Mouse (Mus musculus): ENCODE measurements at regions not wholly inside any gene's neighbourhood (a gene's known extent, or its start where the extent isn't known, plus 50 kb on each side); places are given as distances from the start of the nearest gene placed in this dataset.
"Not testable (repeated sequence)": the region's sequence is repeated elsewhere in the genome, so short reads cannot be mapped to it uniquely, and the experiment has no call there.

DNA sequence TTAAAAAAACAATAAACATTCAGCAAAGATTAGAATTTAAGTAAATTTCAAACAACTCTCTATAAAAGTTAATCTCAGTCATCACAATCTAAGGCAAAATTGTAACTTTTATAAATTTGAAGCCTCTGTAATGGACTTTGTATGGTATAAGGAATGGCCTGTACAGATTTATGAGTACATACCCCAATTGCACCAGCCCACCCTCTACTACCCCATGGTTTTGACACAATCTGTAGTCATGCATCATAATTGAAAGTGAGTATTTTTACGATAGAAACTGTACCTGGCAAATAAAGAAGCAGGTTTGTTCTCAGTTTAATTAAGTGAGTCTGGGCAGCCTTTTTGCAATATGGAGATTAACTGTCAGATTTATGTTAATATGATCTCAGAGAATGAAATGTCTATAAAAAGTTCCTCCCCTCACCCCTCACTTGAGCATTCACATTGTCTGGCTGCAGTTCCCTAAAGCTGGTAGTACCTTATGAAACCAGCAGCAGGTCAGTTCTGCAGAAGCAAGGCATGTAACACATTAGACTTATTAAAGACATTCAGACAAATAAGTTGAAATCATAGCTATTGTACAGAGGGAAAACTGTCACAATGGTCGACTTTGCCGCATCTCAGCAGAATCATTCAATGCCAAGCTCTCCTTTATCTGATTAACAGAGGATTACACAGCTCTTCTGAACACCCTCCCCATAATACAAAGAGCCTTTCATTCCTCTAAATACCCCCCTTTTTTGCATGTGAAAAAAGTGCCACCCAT is 505.2 kb downstream of the Cypt12 start:
- H3K27ac ChIP-seq (ENCODE audit: control insufficient read depth, insufficient read depth, low read length): no peak overlapping the region
- no peaks in the 10 kb centered on the region for H3K27me3 ChIP-seq (ENCODE audit: control insufficient read depth, insufficient read depth, low read length)
- no peak overlapping the region for H3K4me3 ChIP-seq (ENCODE audit: control insufficient read depth, insufficient read depth, low read length)
- TF ChIP-seq CTCF (IDR thresholded peaks at IDR 0.05; ENCODE audit: borderline replicate concordance, control insufficient read depth, extremely low read depth, insufficient read depth, low read length, poor library complexity) (no peak), POLR2A (IDR thresholded peaks at IDR 0.05; ENCODE audit: control insufficient read depth, extremely low read depth, insufficient read depth, low read length, poor library complexity) (no peak)
- no peaks in the 10 kb centered on the region for H3K4me1 ChIP-seq (replicated peaks; ENCODE audit: control insufficient read depth, insufficient read depth, low read length)
- WGBS: 90% methylated on average over 3 of the region's 3 CpGs
- no peaks in the 10 kb centered on the region for H3K36me3 ChIP-seq (ENCODE audit: control insufficient read depth, insufficient read depth, low read length)
- DNase-seq: no peak

DNA sequence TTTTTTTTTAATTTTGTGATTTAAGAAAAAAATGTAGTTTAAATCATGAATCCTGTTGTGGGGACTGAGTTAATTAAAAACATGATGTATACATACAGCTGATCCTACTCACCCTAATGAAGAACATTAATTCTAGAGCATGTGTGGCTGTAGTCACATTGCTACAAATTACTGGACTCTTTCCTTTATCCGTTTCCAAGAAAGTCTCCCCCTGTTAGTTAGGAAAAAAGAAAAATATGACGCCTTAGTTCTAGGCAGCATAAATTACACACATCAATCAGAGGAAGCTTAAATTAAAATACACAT is 505.7 kb downstream of the Cypt12 start:
- H3K36me3 ChIP-seq (ENCODE audit: control insufficient read depth, insufficient read depth, low read length): no peaks in the 10 kb centered on the region
- H3K4me3 ChIP-seq (ENCODE audit: control insufficient read depth, insufficient read depth, low read length): no peak overlapping the region
- H3K27me3 ChIP-seq (ENCODE audit: control insufficient read depth, insufficient read depth, low read length): no peaks in the 10 kb centered on the region
- DNase-seq: no peak
- H3K27ac ChIP-seq (ENCODE audit: control insufficient read depth, insufficient read depth, low read length): no peak overlapping the region
- WGBS: 96% methylated on average over 2 of the region's 2 CpGs
- H3K4me1 ChIP-seq (replicated peaks; ENCODE audit: control insufficient read depth, insufficient read depth, low read length): no peaks in the 10 kb centered on the region
- TF ChIP-seq CTCF (IDR thresholded peaks at IDR 0.05; ENCODE audit: borderline replicate concordance, control insufficient read depth, extremely low read depth, insufficient read depth, low read length, poor library complexity) (no peak), POLR2A (IDR thresholded peaks at IDR 0.05; ENCODE audit: control insufficient read depth, extremely low read depth, insufficient read depth, low read length, poor library complexity) (no peak)

DNA sequence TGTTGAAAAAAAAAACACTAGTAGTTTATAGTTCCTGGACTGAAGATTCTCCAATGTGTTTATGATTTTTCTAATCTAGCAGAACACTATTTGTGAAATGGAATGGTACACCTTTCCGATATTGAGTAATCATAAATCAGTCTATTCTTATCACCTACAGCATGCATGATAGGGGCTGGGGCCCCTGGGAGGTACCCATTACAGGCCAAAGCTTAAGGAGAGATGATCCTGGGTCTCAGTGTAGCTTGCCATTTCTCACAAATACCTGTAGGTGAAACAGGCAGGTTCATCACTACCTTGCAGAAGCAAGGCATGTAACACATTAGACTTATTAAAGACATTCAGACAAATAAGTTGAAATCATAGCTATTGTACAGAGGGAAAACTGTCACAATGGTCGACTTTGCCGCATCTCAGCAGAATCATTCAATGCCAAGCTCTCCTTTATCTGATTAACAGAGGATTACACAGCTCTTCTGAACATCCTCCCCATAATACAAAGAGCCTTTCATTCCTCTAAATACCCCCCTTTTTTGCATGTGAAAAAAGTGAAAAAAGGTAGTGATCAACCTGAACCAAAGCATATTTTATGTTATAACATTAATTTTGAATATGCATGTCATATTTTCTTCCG is 506.5 kb downstream of the Cypt12 start:
- not testable (repeated sequence) for DNase-seq; H3K4me1 ChIP-seq (replicated peaks; ENCODE audit: control insufficient read depth, insufficient read depth, low read length); H3K27ac ChIP-seq (ENCODE audit: control insufficient read depth, insufficient read depth, low read length); H3K27me3 ChIP-seq (ENCODE audit: control insufficient read depth, insufficient read depth, low read length); H3K36me3 ChIP-seq (ENCODE audit: control insufficient read depth, insufficient read depth, low read length); H3K4me3 ChIP-seq (ENCODE audit: control insufficient read depth, insufficient read depth, low read length)
- WGBS: 96% methylated on average over 4 of the region's 4 CpGs

DNA sequence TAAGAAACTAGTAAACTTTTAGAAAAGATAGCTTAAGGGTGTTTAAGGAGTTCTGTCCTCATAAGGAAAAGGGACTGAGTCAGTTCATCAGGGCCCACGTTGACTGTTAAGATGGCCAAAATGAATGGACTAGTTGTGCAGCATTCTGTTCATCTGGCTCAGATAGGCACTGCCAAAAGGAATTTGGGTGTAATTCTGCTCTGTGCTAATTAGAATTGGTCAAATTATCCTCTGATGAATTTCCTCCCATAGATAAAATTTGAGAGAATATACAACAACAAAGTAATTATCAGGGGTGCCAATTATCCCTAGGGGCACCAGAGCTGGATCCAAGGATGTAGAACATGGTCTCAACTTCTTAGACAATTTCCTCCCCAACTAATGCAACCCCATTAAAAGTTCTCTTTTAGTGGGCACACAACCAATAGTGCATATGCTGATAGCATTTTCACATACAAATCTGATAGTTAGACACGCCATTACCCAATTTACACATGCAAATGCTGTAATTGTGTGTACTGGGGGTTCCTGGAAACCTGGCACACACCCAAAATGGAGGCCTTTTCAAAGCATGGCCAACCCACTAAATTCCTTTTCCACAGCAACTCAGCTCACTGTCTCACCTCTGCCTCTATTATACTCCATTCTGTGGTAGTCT is 508.0 kb downstream of the Cypt12 start:
- TF ChIP-seq CTCF (IDR thresholded peaks at IDR 0.05; ENCODE audit: borderline replicate concordance, control insufficient read depth, extremely low read depth, insufficient read depth, low read length, poor library complexity) (no peak), POLR2A (IDR thresholded peaks at IDR 0.05; ENCODE audit: control insufficient read depth, extremely low read depth, insufficient read depth, low read length, poor library complexity) (no peak)
- no peak for DNase-seq
- WGBS: 89% methylated on average over 2 of the region's 2 CpGs
- Histone ChIP-seq H3K27ac (ENCODE audit: control insufficient read depth, insufficient read depth, low read length) (no peak overlapping the region), H3K36me3 (ENCODE audit: control insufficient read depth, insufficient read depth, low read length) (no peaks in the 10 kb centered on the region), H3K4me3 (ENCODE audit: control insufficient read depth, insufficient read depth, low read length) (no peak overlapping the region), H3K27me3 (ENCODE audit: control insufficient read depth, insufficient read depth, low read length) (no peaks in the 10 kb centered on the region), H3K4me1 (replicated peaks; ENCODE audit: control insufficient read depth, insufficient read depth, low read length) (no peaks in the 10 kb centered on the region)

DNA sequence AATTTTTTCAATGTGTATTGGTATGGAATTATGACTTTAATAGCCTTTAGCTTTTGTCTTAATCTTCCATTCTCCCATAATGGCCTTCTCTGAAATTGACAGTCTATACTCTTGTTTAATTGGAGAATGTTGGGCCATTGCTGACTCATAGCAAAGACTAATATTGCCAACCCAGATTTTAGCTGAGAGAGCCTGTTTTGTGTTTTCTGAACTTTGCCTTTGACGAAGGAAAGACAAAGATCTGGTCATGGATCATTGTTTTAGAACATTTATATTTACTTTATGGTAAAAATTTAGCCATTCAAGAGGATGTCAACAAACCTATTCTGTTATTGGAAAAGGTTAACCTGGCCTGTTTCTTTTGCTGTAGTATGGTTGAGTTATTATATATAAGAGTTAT is 512.1 kb downstream of the Cypt12 start:
- no peaks in the 10 kb centered on the region for H3K27me3 ChIP-seq (ENCODE audit: control insufficient read depth, insufficient read depth, low read length)
- DNase-seq: no peak
- 85% methylated on average over 1 of the region's 1 CpGs for WGBS
- no peak overlapping the region for H3K27ac ChIP-seq (ENCODE audit: control insufficient read depth, insufficient read depth, low read length)
- H3K4me3 ChIP-seq (ENCODE audit: control insufficient read depth, insufficient read depth, low read length): no peak overlapping the region
- no peaks in the 10 kb centered on the region for H3K4me1 ChIP-seq (replicated peaks; ENCODE audit: control insufficient read depth, insufficient read depth, low read length)
- H3K36me3 ChIP-seq (ENCODE audit: control insufficient read depth, insufficient read depth, low read length): no peaks in the 10 kb centered on the region
- no peak for TF ChIP-seq POLR2A (IDR thresholded peaks at IDR 0.05; ENCODE audit: control insufficient read depth, extremely low read depth, insufficient read depth, low read length, poor library complexity)
- no peak for TF ChIP-seq CTCF (IDR thresholded peaks at IDR 0.05; ENCODE audit: borderline replicate concordance, control insufficient read depth, extremely low read depth, insufficient read depth, low read length, poor library complexity)

DNA sequence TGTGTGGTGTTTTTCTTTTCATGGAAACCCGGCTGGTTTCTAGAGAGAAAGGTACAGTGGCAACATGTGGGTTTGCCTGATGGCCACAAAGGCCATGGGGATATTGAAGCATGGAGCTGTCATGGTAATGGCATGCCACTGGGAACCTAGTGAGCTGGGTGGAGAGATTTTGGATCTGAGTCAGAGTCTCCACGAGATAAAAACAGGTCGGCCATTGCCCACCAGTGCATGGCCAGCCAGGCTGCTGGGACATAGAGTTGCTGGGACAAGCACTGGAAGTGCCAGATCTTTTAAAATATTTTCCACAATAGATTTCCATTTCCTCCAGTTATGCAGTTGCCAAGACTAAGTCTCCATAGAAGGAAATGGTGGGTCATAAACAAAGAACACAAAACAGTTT is 523.6 kb downstream of the Cypt12 start:
- no peaks in the 10 kb centered on the region for H3K36me3 ChIP-seq (ENCODE audit: control insufficient read depth, insufficient read depth, low read length)
- DNase-seq: no peak
- 86% methylated on average over 3 of the region's 3 CpGs for WGBS
- no peaks in the 10 kb centered on the region for H3K27me3 ChIP-seq (ENCODE audit: control insufficient read depth, insufficient read depth, low read length)
- H3K4me3 ChIP-seq (ENCODE audit: control insufficient read depth, insufficient read depth, low read length): no peak overlapping the region
- TF ChIP-seq POLR2A (IDR thresholded peaks at IDR 0.05; ENCODE audit: control insufficient read depth, extremely low read depth, insufficient read depth, low read length, poor library complexity): no peak
- no peak for TF ChIP-seq CTCF (IDR thresholded peaks at IDR 0.05; ENCODE audit: borderline replicate concordance, control insufficient read depth, extremely low read depth, insufficient read depth, low read length, poor library complexity)
- no peaks in the 10 kb centered on the region for H3K4me1 ChIP-seq (replicated peaks; ENCODE audit: control insufficient read depth, insufficient read depth, low read length)
- no peak overlapping the region for H3K27ac ChIP-seq (ENCODE audit: control insufficient read depth, insufficient read depth, low read length)

Data from thymus, adult 2 months (tissue).